Mouse (Mus musculus) neural tube, embryonic 11.5 days (tissue): Measurements from ENCODE around the gene Fmo3. TPM values are rescaled to one million over a fixed set of nuclear protein-coding genes. Genes with fewer than 3 reads are reported as not detected.

Experiments
- ATAC-seq: fragments of 200-750 bp; cut with Nextera tagmentation; 2 replicates; pipeline ENCODE4 v1.8.0; 2017; ENCODE audit warnings: moderate number of reproducible peaks, mild to moderate bottlenecking, moderate TSS enrichment, moderate library complexity; ENCODE audit not compliant: insufficient read depth, low FRiP score, low TSS enrichment
- DNase-seq: peaks from one replicate; pipeline ENCODE4 v3.0.0-alpha.2; 2015; ENCODE audit warnings: low spot score
- H3K27ac ChIP-seq: fragments of 300-500 bp; sonication (generic); 2 replicates; pipeline ENCODE4 v1.5.1; 2014; ENCODE audit warnings: low read depth, mild to moderate bottlenecking, low read length
- H3K27me3 ChIP-seq: fragments of 300-500 bp; sonication (generic); 2 replicates; pipeline ENCODE4 v1.6.1; 2014; ENCODE audit warnings: mild to moderate bottlenecking, low read length, mixed read lengths; ENCODE audit not compliant: control insufficient read depth, insufficient read depth
- H3K36me3 ChIP-seq: fragments of 300-500 bp; sonication (generic); 2 replicates; pipeline ENCODE4 v1.6.1; 2014; ENCODE audit warnings: mild to moderate bottlenecking, low read length, moderate library complexity, mixed read lengths; ENCODE audit not compliant: control insufficient read depth, insufficient read depth
- H3K4me1 ChIP-seq: fragments of 300-500 bp; sonication (generic); 2 replicates; pipeline ENCODE4 v1.6.1; 2014; ENCODE audit warnings: low read length, mixed read lengths; ENCODE audit not compliant: control insufficient read depth, insufficient read depth
- H3K4me2 ChIP-seq: fragments of 300-500 bp; sonication (generic); 2 replicates; pipeline ENCODE4 v1.6.1; 2014; ENCODE audit warnings: low read depth, mild to moderate bottlenecking, moderate library complexity
- H3K4me3 ChIP-seq: fragments of 300-500 bp; sonication (generic); 2 replicates; pipeline ENCODE4 v1.5.1; 2014; ENCODE audit warnings: low read depth, low read length
- H3K9ac ChIP-seq: fragments of 300-500 bp; sonication (generic); 2 replicates; pipeline ENCODE4 v1.6.1; 2014; ENCODE audit warnings: mild to moderate bottlenecking, low read length
- H3K9me3 ChIP-seq: fragments of 300-500 bp; sonication (generic); 2 replicates; pipeline ENCODE4 v1.6.1; 2016; ENCODE audit warnings: low read length; ENCODE audit not compliant: control insufficient read depth
- WGBS: fragments of 180-500 bp; shearing (Covaris S2); extraction: QIAGEN DNeasy Blood & Tissue Kit; methylation state at CpG from one replicate; pipeline ENCODE4 v1.1.7; 2014; 5-methylcytosine and 5-hydroxymethylcytosine counted together
- polyA plus RNA-seq: library from polyadenylated mRNA; unstranded; fragments of >200 nt; fragmentation: Nextera tagmentation; extraction: Ambion mirVana; gene quantifications from 2 replicates; pipeline ENCODE4 v1.2.1, GENCODE M21; 2014

Gene Fmo3
- polyA plus RNA-seq: not detected in 2 replicates

DNA sequence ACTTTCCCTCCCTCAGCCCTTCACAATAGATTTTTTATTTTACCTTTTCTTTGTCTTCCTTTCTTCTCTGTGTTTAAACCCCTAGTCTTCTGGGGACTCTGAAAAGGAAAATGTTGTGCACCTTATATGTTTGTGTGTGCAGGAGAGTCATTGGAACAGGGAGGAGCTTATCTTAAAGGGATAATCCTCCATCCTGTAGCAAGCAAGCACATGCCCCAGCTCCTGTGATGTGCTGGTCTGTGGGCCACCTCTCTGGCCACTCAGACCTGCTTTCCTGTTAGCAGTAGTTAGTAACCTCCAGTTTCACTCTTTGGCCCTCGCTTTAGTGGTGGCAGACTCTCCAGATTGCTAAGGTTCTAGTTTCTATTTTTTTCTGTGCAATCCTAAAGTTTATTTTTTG is at the start of gene Fmo3:
TSS of gene Fmo3 (minus strand) at position 101 of the 400 bp plus-strand sequence.
- Histone ChIP-seq H3K4me3 (no peak within 1 kb of the TSS), H3K4me2 (no peak within 1 kb of the TSS), H3K4me1 (no peaks in the 10 kb centered on the region), H3K36me3 (no peaks in the 10 kb centered on the region), H3K9me3 (no peaks in the 10 kb centered on the region), H3K27me3 (no peaks in the 10 kb centered on the region), H3K27ac (no peak within 1 kb of the TSS), H3K9ac (no peak within 1 kb of the TSS)
- DNase-seq: no peak
- no peak for ATAC-seq
- WGBS: 79% methylated on average over 1 of the region's 1 CpGs

DNA sequence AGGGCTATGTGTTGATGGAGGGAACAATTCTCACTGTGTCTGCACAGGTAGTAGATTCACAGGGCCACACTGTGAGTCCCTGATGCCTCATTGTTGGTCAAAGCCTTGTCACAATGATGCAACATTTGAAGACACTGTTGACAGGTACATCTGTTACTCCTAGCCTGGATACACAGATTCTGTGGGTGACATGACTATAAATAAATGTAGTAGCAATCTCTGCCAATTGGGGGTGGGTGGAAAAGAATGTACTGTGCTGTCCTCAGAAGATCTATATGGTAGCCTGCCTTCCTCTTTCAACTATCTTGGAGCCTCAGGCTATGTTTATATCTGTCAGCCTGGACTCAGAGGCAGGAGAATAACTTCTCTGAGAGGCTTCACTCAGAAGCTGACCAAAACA is 38.7 kb upstream of the Fmo3 start:
- no peak overlapping the region for H3K4me2 ChIP-seq
- no peaks in the 10 kb centered on the region for H3K36me3 ChIP-seq
- H3K4me3 ChIP-seq: no peak overlapping the region
- DNase-seq (no peak), ATAC-seq (no peak)
- no peak overlapping the region for H3K9ac ChIP-seq
- H3K27ac ChIP-seq: no peak overlapping the region
- no peaks in the 10 kb centered on the region for H3K27me3 ChIP-seq
- no peaks in the 10 kb centered on the region for H3K9me3 ChIP-seq
- no peaks in the 10 kb centered on the region for H3K4me1 ChIP-seq

DNA sequence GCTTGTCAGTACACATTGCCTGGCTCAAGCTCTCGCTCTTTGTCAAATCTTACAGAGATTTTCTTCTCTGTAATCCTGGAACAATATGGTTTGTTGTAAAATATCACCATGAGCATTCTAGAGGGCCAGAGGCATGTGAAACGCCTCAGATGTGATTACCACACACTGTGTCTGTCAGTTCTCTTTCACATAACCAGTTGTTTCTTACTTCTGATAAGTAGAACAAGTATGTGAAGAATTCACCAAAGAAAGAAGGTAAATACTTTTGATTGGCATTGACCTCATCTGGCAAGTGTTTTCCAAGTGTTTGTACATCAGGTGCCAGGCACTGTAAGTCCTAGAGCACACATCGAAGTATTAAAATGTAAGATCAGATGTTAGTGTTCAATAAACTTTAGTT is 24.9 kb upstream of the Fmo3 start:
- Histone ChIP-seq H3K4me2 (no peak overlapping the region), H3K9me3 (no peaks in the 10 kb centered on the region), H3K36me3 (no peaks in the 10 kb centered on the region), H3K4me1 (no peaks in the 10 kb centered on the region), H3K27ac (no peak overlapping the region), H3K4me3 (no peak overlapping the region), H3K9ac (no peak overlapping the region), H3K27me3 (no peaks in the 10 kb centered on the region)
- DNase-seq (no peak), ATAC-seq (no peak)
- 82% methylated on average over 3 of the region's 3 CpGs for WGBS

DNA sequence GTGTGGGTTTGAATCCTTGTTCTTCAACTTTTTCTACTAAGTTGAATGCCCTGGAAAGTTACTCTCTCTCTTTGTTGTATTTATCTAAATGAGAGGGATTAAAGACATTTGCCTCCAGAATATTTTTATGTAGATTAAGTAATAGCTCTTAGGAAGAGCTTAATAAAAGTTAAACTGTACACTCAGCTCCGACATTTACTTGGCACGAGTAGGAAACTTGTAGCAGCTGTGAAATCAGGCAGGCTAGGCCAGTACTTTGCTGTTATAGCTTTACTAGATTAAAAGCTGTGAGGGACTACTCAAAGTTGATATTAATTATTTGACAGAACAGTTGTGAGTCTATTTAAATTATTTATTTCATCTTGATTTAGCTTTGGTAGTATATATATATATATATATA is 19.2 kb upstream of the Fmo3 start:
- DNase-seq (no peak), ATAC-seq (no peak)
- no peaks in the 10 kb centered on the region for H3K27me3 ChIP-seq
- 89% methylated on average over 2 of the region's 2 CpGs for WGBS
- H3K9me3 ChIP-seq: no peaks in the 10 kb centered on the region
- H3K36me3 ChIP-seq: no peaks in the 10 kb centered on the region
- H3K4me2 ChIP-seq: no peak overlapping the region
- H3K4me3 ChIP-seq: no peak overlapping the region
- no peak overlapping the region for H3K9ac ChIP-seq
- H3K27ac ChIP-seq: no peak overlapping the region
- H3K4me1 ChIP-seq: no peaks in the 10 kb centered on the region

DNA sequence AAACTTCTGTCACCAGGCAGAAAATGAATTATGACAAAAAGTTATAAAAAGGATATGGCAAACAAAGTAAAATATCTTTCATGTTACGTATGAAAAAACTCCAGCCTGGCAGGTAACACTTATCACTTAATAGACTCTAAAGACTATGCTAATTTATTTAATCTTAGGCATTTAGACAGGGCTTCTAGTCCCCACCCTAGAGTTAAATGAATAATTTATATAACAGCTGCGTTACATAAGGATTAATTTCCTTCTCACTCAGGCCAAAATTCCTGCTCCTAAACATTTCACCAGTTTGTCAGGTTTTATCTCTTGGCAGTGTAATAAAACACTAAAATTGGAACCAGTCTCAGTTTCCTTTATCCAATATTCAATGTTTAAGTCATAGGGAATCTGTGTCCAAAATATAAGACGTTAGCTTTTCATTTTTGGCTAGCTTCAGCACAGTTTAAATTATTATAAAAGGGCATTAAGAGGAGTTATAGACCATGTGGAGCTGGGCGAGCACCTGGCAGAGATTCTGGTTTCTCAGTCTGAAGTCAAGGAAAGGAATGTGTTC is 17.0 kb upstream of the Fmo3 start:
- no peaks in the 10 kb centered on the region for H3K9me3 ChIP-seq
- H3K4me3 ChIP-seq: no peak overlapping the region
- WGBS: 83% methylated on average over 4 of the region's 4 CpGs
- H3K4me1 ChIP-seq: no peaks in the 10 kb centered on the region
- no peaks in the 10 kb centered on the region for H3K36me3 ChIP-seq
- no peak overlapping the region for H3K4me2 ChIP-seq
- no peak overlapping the region for H3K27ac ChIP-seq
- ATAC-seq: no peak
- no peaks in the 10 kb centered on the region for H3K27me3 ChIP-seq
- H3K9ac ChIP-seq: no peak overlapping the region
- DNase-seq: no peak

- WGBS: 94% methylated on average over 3 of the region's 3 CpGs
- Histone ChIP-seq H3K27me3 (no peaks in the 10 kb centered on the region), H3K36me3 (no peaks in the 10 kb centered on the region), H3K4me3 (no peak overlapping the region), H3K9me3 (no peaks in the 10 kb centered on the region), H3K4me2 (no peak overlapping the region), H3K27ac (no peak overlapping the region), H3K9ac (no peak overlapping the region), H3K4me1 (no peaks in the 10 kb centered on the region)
- DNase-seq: no peak
- no peak for ATAC-seq
Observed at GRCm38 (mm10) chr1:162987546-162987945, 3.2 kb upstream of the Fmo3 start.

DNA sequence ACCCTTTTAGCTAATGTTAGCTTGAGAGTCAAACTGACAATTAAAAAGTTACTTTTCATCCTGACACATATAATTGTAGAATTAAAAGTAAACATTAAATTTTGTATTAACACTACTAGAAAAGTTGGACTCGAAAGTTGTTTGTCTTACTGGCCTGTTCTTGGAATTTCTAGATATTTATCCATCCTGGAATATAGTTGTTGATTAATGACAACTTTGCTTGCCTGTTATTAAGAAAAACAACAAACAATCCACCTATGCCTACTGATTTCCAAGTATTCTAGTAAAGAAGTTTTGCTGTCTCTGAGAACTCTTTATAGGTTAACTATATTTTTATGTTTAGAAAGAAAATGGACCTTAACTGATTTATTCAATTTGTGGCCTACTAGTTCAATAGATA is 2.4 kb upstream of the Fmo3 start:
- H3K4me1 ChIP-seq: no peaks in the 10 kb centered on the region
- H3K9me3 ChIP-seq: no peaks in the 10 kb centered on the region
- no peak overlapping the region for H3K27ac ChIP-seq
- H3K4me2 ChIP-seq: no peak overlapping the region
- H3K4me3 ChIP-seq: no peak overlapping the region
- no peak for ATAC-seq
- H3K9ac ChIP-seq: no peak overlapping the region
- WGBS: 87% methylated on average over 1 of the region's 1 CpGs
- no peaks in the 10 kb centered on the region for H3K27me3 ChIP-seq
- no peak for DNase-seq
- H3K36me3 ChIP-seq: no peaks in the 10 kb centered on the region

GRCm38 (mm10) chr1:162986121-162986748 is 1.9 kb upstream of the Fmo3 start:
- Histone ChIP-seq H3K27me3 (no peaks in the 10 kb centered on the region), H3K9me3 (no peaks in the 10 kb centered on the region), H3K4me1 (no peaks in the 10 kb centered on the region), H3K4me3 (no peak overlapping the region), H3K4me2 (no peak overlapping the region), H3K27ac (no peak overlapping the region), H3K36me3 (no peaks in the 10 kb centered on the region), H3K9ac (no peak overlapping the region)
- 85% methylated on average over 2 of the region's 2 CpGs for WGBS
- DNase-seq (no peak), ATAC-seq (no peak)

DNA sequence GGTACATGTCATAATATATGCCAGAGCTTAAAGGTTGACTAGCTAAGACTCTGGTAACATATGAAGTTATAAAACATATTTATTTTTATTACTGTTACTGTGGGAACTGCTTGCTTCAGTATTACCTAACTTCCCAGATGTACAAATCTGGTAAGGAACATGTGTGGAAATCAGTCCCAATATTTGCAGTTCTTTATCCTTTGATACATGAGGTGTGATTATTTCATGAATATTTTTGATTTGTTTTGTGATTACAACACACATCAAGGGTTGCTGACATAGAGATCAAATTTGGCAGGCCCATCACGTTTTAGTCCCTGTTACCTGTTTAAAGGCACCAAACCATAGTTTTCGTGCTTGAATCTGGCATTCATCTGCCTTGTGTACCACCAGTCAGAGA is 20.8 kb downstream of the Fmo3 start:
- Histone ChIP-seq H3K9me3 (no peaks in the 10 kb centered on the region), H3K27me3 (no peaks in the 10 kb centered on the region), H3K4me1 (no peaks in the 10 kb centered on the region), H3K4me2 (no peak overlapping the region), H3K4me3 (no peak overlapping the region), H3K27ac (no peak overlapping the region), H3K9ac (no peak overlapping the region), H3K36me3 (no peaks in the 10 kb centered on the region)
- DNase-seq (no peak), ATAC-seq (no peak)
- whole genome bisulfite sequencing: 76% methylated on average over 2 of the region's 2 CpGs
